Mouse (Mus musculus): Measurements from ENCODE around the gene Nckap1l.

DNA sequence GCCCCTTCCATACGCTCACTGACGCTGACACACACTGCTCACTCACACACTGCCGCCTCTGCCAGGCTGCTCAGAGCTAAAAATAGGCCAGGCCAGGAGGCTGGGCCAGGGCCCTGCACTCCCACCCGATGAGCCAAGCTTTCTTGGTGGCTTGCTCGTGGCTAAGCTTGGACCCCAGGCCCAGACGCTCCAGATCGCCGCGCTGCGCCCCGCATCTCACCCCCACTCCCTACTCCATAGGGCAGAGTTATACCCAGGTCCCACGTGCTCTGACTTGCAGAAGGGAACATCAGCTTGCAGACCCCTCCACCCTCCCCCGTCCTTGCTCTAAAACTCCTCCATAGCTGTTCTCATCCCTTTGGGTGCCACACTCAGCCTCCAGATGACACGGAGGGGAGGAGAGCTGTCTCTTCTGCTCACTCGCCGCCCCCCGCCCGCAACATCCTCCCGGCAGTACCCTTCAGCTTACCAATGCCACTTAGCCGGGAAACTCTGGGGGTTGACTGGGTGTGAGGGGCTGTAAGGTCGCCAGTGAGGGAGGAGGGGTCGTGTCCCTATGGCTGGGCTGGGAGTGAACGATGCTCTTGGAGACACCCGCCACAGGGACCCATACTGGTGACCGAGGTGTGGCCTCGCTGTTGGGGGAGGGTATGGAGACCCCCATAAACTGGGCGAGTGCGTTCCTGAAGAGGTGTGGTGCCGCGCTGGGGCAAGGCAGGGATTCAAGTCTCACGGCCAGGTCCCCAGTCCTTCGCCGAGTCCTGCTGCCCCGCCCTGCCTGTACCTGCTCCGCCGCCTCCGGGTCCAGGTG lies 83.6 kb downstream of the Nckap1l start:
- TF ChIP-seq CTCF (IDR thresholded peaks at IDR 0.05) = no peak
- TF ChIP-seq EP300 (IDR thresholded peaks at IDR 0.05; ENCODE audit: insufficient read depth, low read depth, low read length) = no peak
